In the genomic region with DNA sequence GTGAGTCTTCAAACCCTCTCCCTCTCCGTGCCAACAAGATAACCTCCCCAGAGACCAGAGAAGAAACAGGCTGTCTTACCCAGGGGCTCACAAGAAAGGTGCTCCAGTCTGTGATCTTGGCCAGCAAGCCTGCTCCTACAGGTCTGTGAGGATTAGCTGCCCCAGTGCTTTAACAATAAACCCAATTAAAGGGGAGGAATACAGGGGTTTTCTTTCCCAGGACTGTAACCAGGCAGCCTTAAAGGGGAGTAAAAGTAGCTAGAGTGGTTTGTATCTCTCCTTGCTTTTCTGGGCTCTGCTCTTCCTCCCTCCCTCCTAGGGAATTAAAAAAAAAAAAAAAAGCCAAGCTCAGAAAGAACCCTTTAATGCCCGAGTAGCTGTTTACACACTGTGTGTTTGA, we compare ENCODE assay signal across 8 mouse cellular contexts. TPM values are rescaled to one million over a fixed set of nuclear protein-coding genes. Genes with fewer than 3 reads are reported as not detected.
DNase-seq lines count a peak whose midpoint lies in the region; ATAC-seq and TF ChIP-seq lines count a peak whose summit lies in the region.

A gene (minus strand): TSS at position 203 of the 400 bp plus-strand sequence.

- H3K4me3 ChIP-seq in liver, embryonic 12.5 days = peak within 1 kb of the TSS; percentile 20; the same call in 1 of the 2 replicates
- no peak within 1 kb of the TSS for H3K4me3 ChIP-seq in liver, postnatal 0 days (ENCODE audit: low read depth, low read length)
- peak within 1 kb of the TSS; percentile 58 for H3K4me3 ChIP-seq in embryonic facial prominence, embryonic 10.5 days
- H3K4me3 ChIP-seq in hindbrain, embryonic 16.5 days (ENCODE audit: low read length) = peak within 1 kb of the TSS; percentile 64
- H3K4me3 ChIP-seq in limb, embryonic 12.5 days (replicated peaks) = peak within 1 kb of the TSS; percentile 48
- H3K4me3 ChIP-seq in stomach, postnatal 0 days (ENCODE audit: low read depth, low read length) = peak within 1 kb of the TSS; percentile 37

- H3K36me3 ChIP-seq in liver, embryonic 12.5 days = no peaks in the 10 kb centered on the region
- no peaks in the 10 kb centered on the region for H3K36me3 ChIP-seq in liver, postnatal 0 days (replicated peaks; ENCODE audit: insufficient read depth, low read length)
- no peaks in the 10 kb centered on the region for H3K36me3 ChIP-seq in embryonic facial prominence, embryonic 10.5 days (replicated peaks)
- H3K36me3 ChIP-seq in hindbrain, embryonic 16.5 days (ENCODE audit: control insufficient read depth, insufficient read depth, low read length) = no peaks in the 10 kb centered on the region
- H3K36me3 ChIP-seq in limb, embryonic 12.5 days = no peaks in the 10 kb centered on the region
- no peaks in the 10 kb centered on the region for H3K36me3 ChIP-seq in stomach, postnatal 0 days (ENCODE audit: control insufficient read depth, insufficient read depth, low read length)

- H3K4me1 ChIP-seq in liver, embryonic 12.5 days = no peaks in the 10 kb centered on the region
- no peaks in the 10 kb centered on the region for H3K4me1 ChIP-seq in liver, postnatal 0 days (ENCODE audit: insufficient read depth)
- H3K4me1 ChIP-seq in embryonic facial prominence, embryonic 10.5 days = peaks cover 33% of the 10 kb centered on the region
- H3K4me1 ChIP-seq in hindbrain, embryonic 16.5 days (ENCODE audit: control insufficient read depth, insufficient read depth, low read depth, low read length) = peaks cover 29% of the 10 kb centered on the region
- peaks cover 34% of the 10 kb centered on the region for H3K4me1 ChIP-seq in limb, embryonic 12.5 days (replicated peaks)
- H3K4me1 ChIP-seq in stomach, postnatal 0 days (replicated peaks; ENCODE audit: control insufficient read depth, insufficient read depth) = no peaks in the 10 kb centered on the region

- no peak within 1 kb of the TSS for H3K27ac ChIP-seq in liver, embryonic 12.5 days
- H3K27ac ChIP-seq in liver, postnatal 0 days (ENCODE audit: low read depth) = no peak within 1 kb of the TSS
- H3K27ac ChIP-seq in embryonic facial prominence, embryonic 10.5 days (replicated peaks) = peak within 1 kb of the TSS; percentile 78
- peak within 1 kb of the TSS; percentile 70 for H3K27ac ChIP-seq in hindbrain, embryonic 16.5 days (ENCODE audit: low read depth, low read length)
- no peak within 1 kb of the TSS for H3K27ac ChIP-seq in limb, embryonic 12.5 days
- H3K27ac ChIP-seq in stomach, postnatal 0 days (replicated peaks) = no peak within 1 kb of the TSS

- no peaks in the 10 kb centered on the region for H3K9me3 ChIP-seq in liver, embryonic 12.5 days (replicated peaks)
- H3K9me3 ChIP-seq in liver, postnatal 0 days (ENCODE audit: low read length) = no peaks in the 10 kb centered on the region
- H3K9me3 ChIP-seq in embryonic facial prominence, embryonic 10.5 days = 0 out of 2 replicates have a peak, but pooled peaks cover 2% of the 10 kb centered on the region
- no peaks in the 10 kb centered on the region for H3K9me3 ChIP-seq in hindbrain, embryonic 16.5 days (ENCODE audit: control insufficient read depth, low read length)
- H3K9me3 ChIP-seq in limb, embryonic 12.5 days = no peaks in the 10 kb centered on the region
- no peaks in the 10 kb centered on the region for H3K9me3 ChIP-seq in stomach, postnatal 0 days (ENCODE audit: control insufficient read depth, low read length)

- H3K27me3 ChIP-seq in liver, embryonic 12.5 days (replicated peaks) = 0 out of 2 replicates have a peak, but pooled peaks cover 10% of the 10 kb centered on the region
- no peaks in the 10 kb centered on the region for H3K27me3 ChIP-seq in liver, postnatal 0 days (ENCODE audit: insufficient read depth, low read length)
- no peaks in the 10 kb centered on the region for H3K27me3 ChIP-seq in embryonic facial prominence, embryonic 10.5 days (replicated peaks; ENCODE audit: low read depth, poor library complexity, severe bottlenecking)
- H3K27me3 ChIP-seq in hindbrain, embryonic 16.5 days (replicated peaks; ENCODE audit: control insufficient read depth, insufficient read depth, low read length) = no peaks in the 10 kb centered on the region
- H3K27me3 ChIP-seq in limb, embryonic 12.5 days = no peaks in the 10 kb centered on the region
- H3K27me3 ChIP-seq in stomach, postnatal 0 days (ENCODE audit: control insufficient read depth, insufficient read depth, low read length) = no peaks in the 10 kb centered on the region

- no peak within 1 kb of the TSS for H3K9ac ChIP-seq in liver, embryonic 12.5 days
- no peak within 1 kb of the TSS for H3K9ac ChIP-seq in liver, postnatal 0 days (replicated peaks)
- peak within 1 kb of the TSS; percentile 73 for H3K9ac ChIP-seq in hindbrain, embryonic 16.5 days (ENCODE audit: low read depth, low read length)
- H3K9ac ChIP-seq in limb, embryonic 12.5 days (replicated peaks) = peak within 1 kb of the TSS; percentile 60
- H3K9ac ChIP-seq in stomach, postnatal 0 days (ENCODE audit: low read length) = peak within 1 kb of the TSS; percentile 32

- TF ChIP-seq EP300 in liver, postnatal 0 days (IDR thresholded peaks at IDR 0.05; ENCODE audit: low read depth) = no peak
- TF ChIP-seq EP300 in stomach, postnatal 0 days (optimal IDR thresholded peaks at IDR 0.05) = no peak

- 13% methylated on average over 2 of the region's 2 CpGs for WGBS in liver, embryonic 12.5 days (ENCODE audit: insufficient replicate concordance)
- 23% methylated on average over 2 of the region's 2 CpGs for WGBS in liver, postnatal 0 days (ENCODE audit: insufficient replicate concordance)
- WGBS in embryonic facial prominence, embryonic 10.5 days = 2% methylated on average over 2 of the region's 2 CpGs
- WGBS in hindbrain, embryonic 16.5 days = 2% methylated on average over 2 of the region's 2 CpGs
- 0% methylated on average over 2 of the region's 2 CpGs for WGBS in limb, embryonic 12.5 days
- WGBS in stomach, postnatal 0 days = 7% methylated on average over 2 of the region's 2 CpGs

- no peak for ATAC-seq in liver, embryonic 12.5 days
- ATAC-seq in liver, postnatal 0 days = no peak
- peak; percentile 91 for ATAC-seq in hindbrain, embryonic 16.5 days
- ATAC-seq in limb, embryonic 12.5 days (ENCODE audit: insufficient number of reproducible peaks, insufficient read depth, low FRiP score, low TSS enrichment, low read depth) = peak; percentile 87
- peak; percentile 81 for ATAC-seq in stomach, postnatal 0 days (ENCODE audit: low FRiP score, low TSS enrichment)

- peak within 1 kb of the TSS; percentile 32 for H3K4me2 ChIP-seq in liver, embryonic 12.5 days
- no peak within 1 kb of the TSS for H3K4me2 ChIP-seq in liver, postnatal 0 days (ENCODE audit: low read depth, low read length)
- peak within 1 kb of the TSS; percentile 87 for H3K4me2 ChIP-seq in hindbrain, embryonic 16.5 days (ENCODE audit: low read length)
- H3K4me2 ChIP-seq in limb, embryonic 12.5 days = peak within 1 kb of the TSS; percentile 78
- peak within 1 kb of the TSS; percentile 46 for H3K4me2 ChIP-seq in stomach, postnatal 0 days (replicated peaks; ENCODE audit: low read depth)

- TF ChIP-seq CTCF in liver, postnatal 0 days (IDR thresholded peaks at IDR 0.05; ENCODE audit: low read depth) = no peak
- TF ChIP-seq CTCF in stomach, postnatal 0 days (IDR thresholded peaks at IDR 0.05; ENCODE audit: low read depth) = no peak

- DNase-seq in liver, postnatal 0 days = no peak
- peak; percentile 68 for DNase-seq in embryonic facial prominence, embryonic 10.5 days (ENCODE audit: low spot score)
- DNase-seq in stomach, postnatal 0 days (ENCODE audit: low spot score) = no peak
- no peak for DNase-seq in adrenal gland, postnatal 36 days
- DNase-seq in adrenal gland, postnatal 14 days = no peak

RNA-seq across cellular contexts. Expression of the gene that starts here (rescaled TPM):
- 0.86 and 0.92 TPM in 2 replicates for polyA plus RNA-seq in liver, embryonic 12.5 days (2016; fragmentation: Nextera tagmentation; extraction: Ambion mirVana)
- polyA plus RNA-seq in liver, postnatal 0 days (2015; fragmentation: Nextera tagmentation; extraction: Ambion mirVana) = 0.15 and 0.24 TPM in 2 replicates
- 15.6 and 17.5 TPM in 2 replicates for polyA plus RNA-seq in embryonic facial prominence, embryonic 10.5 days (2016; fragmentation: Nextera tagmentation; extraction: Ambion mirVana)
- 44.2 and 44.6 TPM in 2 replicates for polyA plus RNA-seq in hindbrain, embryonic 16.5 days (2015; fragmentation: Nextera tagmentation; extraction: Ambion mirVana)
- polyA plus RNA-seq in limb, embryonic 12.5 days (2016; fragmentation: Nextera tagmentation; extraction: Ambion mirVana) = 20.2 and 21.7 TPM in 2 replicates
- polyA plus RNA-seq in stomach, postnatal 0 days (2015; fragmentation: Nextera tagmentation; extraction: Ambion mirVana) = 1.5 and 1.6 TPM in 2 replicates
- total RNA-seq in adrenal gland, postnatal 36 days (2021) = under 1 TPM; 0.26 TPM
- 0.56 and 0.60 TPM in 2 replicates for total RNA-seq in adrenal gland, postnatal 14 days (2021)

Comparison
In these comparisons a context has a peak if more than half of its experiments do, and no peak if none do; other contexts are left out.
1. ATAC-seq: peak in hindbrain, embryonic 16.5 days (single experiment), limb, embryonic 12.5 days (single experiment) and stomach, postnatal 0 days (single experiment); none in liver, embryonic 12.5 days (single experiment) and liver, postnatal 0 days (single experiment).
2. H3K27ac ChIP-seq: peak in embryonic facial prominence, embryonic 10.5 days (single experiment) and hindbrain, embryonic 16.5 days (single experiment); none in liver, embryonic 12.5 days (single experiment), liver, postnatal 0 days (single experiment), limb, embryonic 12.5 days (single experiment) and stomach, postnatal 0 days (single experiment).
3. H3K9ac ChIP-seq: peak in hindbrain, embryonic 16.5 days (single experiment), limb, embryonic 12.5 days (single experiment) and stomach, postnatal 0 days (single experiment); none in liver, embryonic 12.5 days (single experiment) and liver, postnatal 0 days (single experiment).